Mouse (Mus musculus) testis, adult 2 months (tissue): Measurements from ENCODE around the gene Mecr. TPM values are rescaled to one million over a fixed set of nuclear protein-coding genes. Genes with fewer than 3 reads are reported as not detected.

Experiments
- H3K27ac ChIP-seq: fragments of 200-500 bp; 2 replicates; pipeline ENCODE4 v1.5.1; 2012; ENCODE audit warnings: low read depth, low read length; ENCODE audit not compliant: control insufficient read depth, insufficient read depth
- H3K27me3 ChIP-seq: fragments of 200-500 bp; 2 replicates; pipeline ENCODE4 v1.6.1; 2012; ENCODE audit warnings: mild to moderate bottlenecking, low read length, moderate library complexity; ENCODE audit not compliant: control insufficient read depth, insufficient read depth
- H3K36me3 ChIP-seq: fragments of 200-500 bp; 2 replicates; pipeline ENCODE4 v1.6.1; 2012; ENCODE audit warnings: mild to moderate bottlenecking, low read length; ENCODE audit not compliant: control insufficient read depth, insufficient read depth
- H3K4me1 ChIP-seq: fragments of 200-500 bp; 2 replicates; pipeline ENCODE4 v1.6.1; 2012; ENCODE audit warnings: low read length; ENCODE audit not compliant: control insufficient read depth, insufficient read depth
- H3K4me3 ChIP-seq: fragments of 200-500 bp; 2 replicates; pipeline ENCODE4 v1.5.1; 2012; ENCODE audit warnings: low read depth, mild to moderate bottlenecking, low read length, moderate library complexity, mixed read lengths; ENCODE audit not compliant: control insufficient read depth
- CTCF ChIP-seq: fragments of 200-500 bp; IDR thresholded peaks from 2 replicates; pipeline ENCODE4 v1.5.1; 2012; ENCODE audit warnings: low read depth, mild to moderate bottlenecking, inconsistent platforms, low read length, moderate library complexity; ENCODE audit not compliant: control insufficient read depth, insufficient read depth, insufficient replicate concordance
- POLR2A ChIP-seq: fragments of 200-500 bp; IDR thresholded peaks from 2 replicates; pipeline ENCODE4 v1.6.1; 2012; ENCODE audit warnings: low read depth, mild to moderate bottlenecking, inconsistent platforms, low read length, moderate library complexity; ENCODE audit not compliant: control insufficient read depth
- polyA plus RNA-seq: library from polyadenylated mRNA; depleted of rRNA; stranded (reverse); fragments of >200 nt; gene quantifications from 2 replicates; pipeline ENCODE4 v1.2.3, GENCODE M21; 2012

The Mecr gene
- polyA plus RNA-seq, 1 experiment: 19.3 TPM

DNA sequence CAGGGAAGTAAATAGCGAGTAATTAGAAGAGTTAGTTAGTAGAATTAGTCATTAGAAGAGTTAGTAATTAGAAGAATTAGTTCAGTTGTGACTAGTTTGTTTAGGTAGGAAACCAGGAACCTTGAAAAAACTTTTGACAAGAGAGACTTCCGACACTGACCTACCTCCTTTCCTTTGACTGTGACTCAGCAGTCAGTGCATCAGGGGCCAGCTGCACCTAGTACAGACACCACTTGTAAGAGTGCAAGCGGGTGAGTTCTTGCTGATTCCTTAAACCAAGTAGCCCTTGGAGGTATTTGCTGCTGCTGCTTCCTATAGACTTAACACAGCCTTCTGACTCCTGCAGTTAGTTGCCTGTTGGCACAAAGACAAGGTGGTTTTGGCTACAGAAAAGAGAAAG lies 47.4 kb downstream of the Mecr start:
- no peak for TF ChIP-seq CTCF
- no peak for TF ChIP-seq POLR2A
- H3K27me3 ChIP-seq: no peaks in the 10 kb centered on the region
- no peaks in the 10 kb centered on the region for H3K4me1 ChIP-seq
- no peak overlapping the region for H3K27ac ChIP-seq
- H3K4me3 ChIP-seq: no peak overlapping the region
- peaks cover 5% of the 10 kb centered on the region for H3K36me3 ChIP-seq

GRCm38 (mm10) chr4:131897109-131897508 lies 53.8 kb downstream of the Mecr start:
- no peaks in the 10 kb centered on the region for H3K4me1 ChIP-seq
- no peak overlapping the region for H3K27ac ChIP-seq
- H3K27me3 ChIP-seq: no peaks in the 10 kb centered on the region
- no peak for TF ChIP-seq CTCF
- no peak for TF ChIP-seq POLR2A
- peaks cover 5% of the 10 kb centered on the region for H3K36me3 ChIP-seq
- peak overlapping the region; percentile 7; the same call in 1 of the 2 replicates for H3K4me3 ChIP-seq

DNA sequence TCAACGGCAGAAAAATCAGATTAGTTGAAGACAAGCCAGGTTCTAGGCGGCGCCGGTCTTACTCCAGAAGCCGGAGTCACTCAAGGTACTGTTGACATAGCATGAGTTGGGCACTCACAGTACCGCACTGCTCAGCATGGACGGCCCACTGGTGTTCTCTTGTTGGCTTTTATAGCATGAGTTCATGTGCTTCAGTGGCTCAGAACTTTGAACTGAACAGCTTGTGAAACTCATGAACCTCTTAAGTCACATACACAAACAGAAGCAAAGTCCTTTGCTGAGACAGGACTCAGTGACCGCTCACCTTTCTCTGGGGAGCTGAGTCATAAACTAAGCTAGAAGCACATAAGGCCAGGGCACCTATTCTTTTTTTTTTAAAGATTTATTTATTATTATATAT lies 54.5 kb downstream of the Mecr start:
- Histone ChIP-seq H3K27ac (no peak overlapping the region), H3K36me3 (peaks cover 5% of the 10 kb centered on the region), H3K4me3 (peak overlapping the region; percentile 7; the same call in 1 of the 2 replicates), H3K4me1 (no peaks in the 10 kb centered on the region), H3K27me3 (no peaks in the 10 kb centered on the region)
- TF ChIP-seq CTCF: no peak
- no peak for TF ChIP-seq POLR2A

DNA sequence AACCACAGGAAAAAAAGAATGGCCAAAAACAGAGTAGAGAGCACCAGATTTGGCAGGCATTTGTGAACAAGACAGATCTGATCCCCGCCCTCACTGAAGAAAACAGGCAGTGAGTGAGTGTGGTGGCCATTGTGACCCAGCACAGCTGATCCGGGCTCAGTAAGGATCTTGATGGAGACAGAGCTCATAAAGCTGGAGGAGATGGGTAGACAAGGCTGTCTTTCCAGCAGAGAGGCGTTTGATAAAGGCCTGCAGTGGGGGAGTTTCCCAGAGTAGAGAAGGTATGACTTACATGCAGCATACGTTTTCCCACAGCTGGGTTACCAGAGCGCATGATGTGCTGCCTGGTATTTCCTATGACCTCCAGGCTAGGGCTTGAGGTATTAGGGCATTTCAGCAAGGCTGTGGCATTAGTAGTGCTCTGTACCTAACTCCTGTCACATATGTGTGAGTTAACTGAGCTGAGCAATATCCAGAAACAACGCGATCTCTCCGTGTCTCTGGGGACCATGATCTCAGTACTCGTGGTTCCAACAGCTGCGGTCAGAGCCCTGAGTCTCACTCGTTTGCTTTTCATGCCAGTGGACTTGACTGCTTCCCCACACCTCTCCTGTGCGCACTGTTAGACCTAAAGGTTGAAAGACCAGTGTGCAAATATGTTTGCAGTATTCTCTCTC lies 55.4 kb downstream of the Mecr start:
- Histone ChIP-seq H3K4me3 (peak overlapping the region; percentile 5), H3K27me3 (no peaks in the 10 kb centered on the region), H3K36me3 (peaks cover 5% of the 10 kb centered on the region), H3K27ac (0 out of 2 replicates have a peak overlapping the region, but pooled peaks have one; percentile 18), H3K4me1 (no peaks in the 10 kb centered on the region)
- TF ChIP-seq POLR2A (no peak), CTCF (no peak)

GRCm38 (mm10) chr4:131899180-131899554 lies 55.9 kb downstream of the Mecr start:
- no peak overlapping the region for H3K4me3 ChIP-seq
- H3K36me3 ChIP-seq: peaks cover 5% of the 10 kb centered on the region
- TF ChIP-seq POLR2A (no peak), CTCF (no peak)
- no peaks in the 10 kb centered on the region for H3K27me3 ChIP-seq
- H3K27ac ChIP-seq: no peak overlapping the region
- H3K4me1 ChIP-seq: no peaks in the 10 kb centered on the region

- Histone ChIP-seq H3K4me3 (no peak overlapping the region), H3K27ac (no peak overlapping the region), H3K27me3 (no peaks in the 10 kb centered on the region), H3K4me1 (no peaks in the 10 kb centered on the region), H3K36me3 (peaks cover 5% of the 10 kb centered on the region)
- TF ChIP-seq POLR2A: no peak
- no peak for TF ChIP-seq CTCF
Observed at GRCm38 (mm10) chr4:131901090-131901489, 57.8 kb downstream of the Mecr start.

DNA sequence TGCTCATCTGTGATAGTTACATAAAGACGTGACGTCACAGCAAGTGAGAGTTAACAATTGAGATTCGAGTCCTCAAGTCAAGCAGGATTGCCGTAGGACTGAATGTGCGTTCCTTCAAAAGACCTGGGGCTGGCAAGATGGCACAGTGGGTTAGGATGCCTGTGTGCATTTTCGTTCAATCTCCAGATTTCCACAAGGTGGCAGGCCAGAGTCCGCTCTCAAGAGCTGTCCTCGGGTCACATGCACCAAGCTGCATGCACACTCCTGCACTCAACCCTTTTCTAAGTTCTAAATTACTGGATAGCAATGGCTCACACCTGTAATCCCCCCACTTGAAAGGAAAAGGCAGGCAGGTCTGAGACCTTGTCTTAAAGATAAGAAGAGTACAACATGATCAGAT lies 61.2 kb downstream of the Mecr start:
- peaks cover 7% of the 10 kb centered on the region for H3K4me1 ChIP-seq
- TF ChIP-seq CTCF: peak; percentile 58; the same call in 1 of the 2 replicates
- no peak for TF ChIP-seq POLR2A
- H3K4me3 ChIP-seq: no peak overlapping the region
- H3K27me3 ChIP-seq: no peaks in the 10 kb centered on the region
- H3K36me3 ChIP-seq: no peaks in the 10 kb centered on the region; the same call in 1 of the 2 replicates
- H3K27ac ChIP-seq: no peak overlapping the region
